Comparison of ENCODE assay signal across 26 mouse cellular contexts in the genomic region with DNA sequence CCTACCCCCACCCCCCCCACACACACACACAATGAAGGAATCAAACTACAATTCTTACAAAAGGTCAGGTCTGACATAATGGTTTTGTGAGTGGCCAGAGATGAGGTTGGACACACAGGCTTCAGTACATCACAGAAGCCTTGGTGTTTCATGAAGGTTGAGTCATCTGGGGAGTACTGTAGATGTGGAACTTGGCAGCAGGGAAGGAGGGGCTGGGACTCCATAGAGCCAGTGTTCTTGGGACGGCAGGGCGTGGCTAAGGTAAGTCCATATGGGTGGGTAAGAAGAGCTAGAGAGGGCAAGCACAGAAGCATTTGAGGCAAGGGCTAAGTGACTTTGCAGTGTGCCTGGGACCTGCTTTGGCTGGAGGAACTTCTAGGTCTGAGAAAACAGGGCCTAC. TPM values are rescaled to one million over a fixed set of nuclear protein-coding genes. Genes with fewer than 3 reads are reported as not detected.
A peak's percentile ranks its signal among the peaks of the same experiment; 100 is the strongest.
DNase-seq lines count a peak whose midpoint lies in the region; ATAC-seq and TF ChIP-seq lines count a peak whose summit lies in the region.
"Had no signal": no experiment of that assay in that cellular context is flagged by ENCODE, and none has a peak within 500 bp of the region (broad histone marks: within the 10 kb centered on the region; RNA-seq: fewer than 3 reads in every experiment).

No protein-coding gene starts in this region.

- no peaks in the 10 kb centered on the region for H3K27me3 ChIP-seq in myocyte (ENCODE audit: control insufficient read depth, insufficient read depth, insufficient read length)
- no peaks in the 10 kb centered on the region for H3K27me3 ChIP-seq in liver, postnatal 0 days (ENCODE audit: insufficient read depth, low read length)
- H3K27me3 ChIP-seq: forebrain, embryonic 13.5 days; heart, embryonic 13.5 days had no signal

- no peak overlapping the region for H3K9ac ChIP-seq in liver, postnatal 0 days (replicated peaks)
- H3K9ac ChIP-seq: forebrain, embryonic 13.5 days; heart, embryonic 13.5 days; hindbrain, embryonic 14.5 days had no signal

- TF ChIP-seq CTCF in liver, postnatal 0 days (IDR thresholded peaks at IDR 0.05; ENCODE audit: low read depth), result no peak

- H3K4me2 ChIP-seq in myocyte (ENCODE audit: low read depth), result no peak overlapping the region
- no peak overlapping the region for H3K4me2 ChIP-seq in liver, postnatal 0 days (ENCODE audit: low read depth, low read length)
- H3K4me2 ChIP-seq: forebrain, embryonic 13.5 days; heart, embryonic 13.5 days; hindbrain, embryonic 14.5 days had no signal

- no peaks in the 10 kb centered on the region for H3K79me2 ChIP-seq in myocyte (ENCODE audit: control insufficient read depth, insufficient read depth)

- TF ChIP-seq POLR2A in myocyte (IDR thresholded peaks at IDR 0.05; ENCODE audit: insufficient read length, low read depth), result no peak

- no peak overlapping the region for H3ac ChIP-seq in myocyte (ENCODE audit: control insufficient read depth, insufficient read length)

- H3K27ac ChIP-seq in liver, postnatal 0 days (ENCODE audit: low read depth), result no peak overlapping the region
- H3K27ac ChIP-seq: forebrain, embryonic 10.5 days; forebrain, embryonic 13.5 days; heart, adult 2 months; heart, embryonic 10.5 days; heart, embryonic 13.5 days; hindbrain, embryonic 14.5 days; hindbrain, postnatal 0 days had no signal

- H3K36me3 ChIP-seq in myocyte (ENCODE audit: control insufficient read depth, insufficient read depth), result peaks cover 18% of the 10 kb centered on the region
- H3K36me3 ChIP-seq in liver, postnatal 0 days (replicated peaks; ENCODE audit: insufficient read depth, low read length), result peaks cover 37% of the 10 kb centered on the region

- peaks cover 4% of the 10 kb centered on the region for H3K4me1 ChIP-seq in liver, postnatal 0 days (ENCODE audit: insufficient read depth)
- H3K4me1 ChIP-seq: heart, embryonic 10.5 days had no signal

- TF ChIP-seq EP300 in liver, postnatal 0 days (IDR thresholded peaks at IDR 0.05; ENCODE audit: low read depth), result no peak

- no peaks in the 10 kb centered on the region for H3K9me3 ChIP-seq in liver, postnatal 0 days (ENCODE audit: low read length)
- H3K9me3 ChIP-seq: forebrain, embryonic 10.5 days; forebrain, embryonic 13.5 days; heart, embryonic 10.5 days; heart, embryonic 13.5 days had no signal

- peak; percentile 34 for DNase-seq in adrenal gland, postnatal 14 days
- no peak for DNase-seq in adrenal gland, adult 8-10 months
- DNase-seq in 3T3-L1 (ENCODE audit: low read depth, low spot score) (peak; percentile 75), MN1 (ENCODE audit: low spot score) (peak; percentile 41)
- no peak for DNase-seq in liver, postnatal 0 days
- no peak for DNase-seq in cerebellum, adult 11-12 months
- no peak for DNase-seq in urinary bladder, postnatal 14 days (ENCODE audit: low spot score)
- DNase-seq: adrenal gland, postnatal 25 days; cerebellum, adult 18-20 months; cerebellum, adult 9-10 months; cerebellum, postnatal 14 days; gastrocnemius, postnatal 10 days; gastrocnemius, postnatal 36 days; heart, adult 2 months; heart, postnatal 14 days; heart, postnatal 4 days had no signal

- WGBS in liver, postnatal 0 days (ENCODE audit: insufficient replicate concordance), result 82% methylated on average over 2 of the region's 2 CpGs

- ATAC-seq in liver, postnatal 0 days, result no peak
- ATAC-seq: activated CD4-positive, CD25-positive, alpha-beta regulatory T cell, adult 4 months; forebrain, embryonic 13.5 days; forebrain, embryonic 16.5 days; hindbrain, postnatal 0 days; inflammation-experienced regulatory T-cells, adult 6 months had no signal

- no peak overlapping the region for H3K4me3 ChIP-seq in myocyte
- H3K4me3 ChIP-seq in liver, postnatal 0 days (ENCODE audit: low read depth, low read length), result no peak overlapping the region
- H3K4me3 ChIP-seq: forebrain, embryonic 10.5 days; forebrain, embryonic 13.5 days; heart, adult 2 months; heart, embryonic 10.5 days; heart, embryonic 13.5 days had no signal

TF ChIP-seq in myocyte, 11 proteins besides CTCF, POLR2A, EP300 and RAD21:
- no peak for TF ChIP-seq MAX (IDR thresholded peaks at IDR 0.05; ENCODE audit: low read depth)
- peak; percentile 25; the same call in 1 of the 2 replicates for TF ChIP-seq CEBPB (IDR thresholded peaks at IDR 0.05; ENCODE audit: insufficient read depth, poor library complexity, severe bottlenecking)

RNA-seq across cellular contexts. Expression of gene Retsat, which starts 5.8 kb away (rescaled TPM):
- 362 and 390 TPM in 2 replicates for total RNA-seq in adrenal gland, postnatal 14 days (2021)
- total RNA-seq in adrenal gland, adult 8-10 months (2022), result 100 to 1,000 TPM; 269 to 371 (median 318) TPM
- 14.9 TPM for polyA plus RNA-seq in myocyte (2012; fragmentation: generic; extraction: Trizol)
- polyA plus RNA-seq in liver, postnatal 0 days (2015; fragmentation: Nextera tagmentation; extraction: Ambion mirVana), result 90.4 and 109 TPM in 2 replicates

RNA-seq across cellular contexts. Expression of gene Elmod3, which starts 5.9 kb away (rescaled TPM):
- total RNA-seq in adrenal gland, postnatal 14 days (2021), result 16.2 and 21.7 TPM in 2 replicates
- 10 to 100 TPM; 19.9 to 35.5 (median 25.5) TPM for total RNA-seq in adrenal gland, adult 8-10 months (2022)
- 6.4 TPM for polyA plus RNA-seq in myocyte (2012; fragmentation: generic; extraction: Trizol)
- polyA plus RNA-seq in liver, postnatal 0 days (2015; fragmentation: Nextera tagmentation; extraction: Ambion mirVana), result 4.0 and 5.2 TPM in 2 replicates

RNA-seq across cellular contexts. Expression of gene Tgoln1, which starts 12.7 kb away (rescaled TPM):
- total RNA-seq in adrenal gland, postnatal 14 days (2021), result 135 and 142 TPM in 2 replicates
- total RNA-seq in adrenal gland, adult 8-10 months (2022), result 100 to 1,000 TPM; 238 to 271 (median 258) TPM
- 16.3 TPM for polyA plus RNA-seq in myocyte (2012; fragmentation: generic; extraction: Trizol)
- 21.5 and 23.2 TPM in 2 replicates for polyA plus RNA-seq in liver, postnatal 0 days (2015; fragmentation: Nextera tagmentation; extraction: Ambion mirVana)

RNA-seq across cellular contexts. Expression of gene Capg, which starts 59.9 kb away (rescaled TPM):
- 28.8 and 38.2 TPM in 2 replicates for total RNA-seq in adrenal gland, postnatal 14 days (2021)
- 100 to 1,000 TPM in 1 of 4 experiments, 10 to 100 TPM in 3; 49.1 to 110 (median 82.0) TPM for total RNA-seq in adrenal gland, adult 8-10 months (2022)
- 394 TPM for polyA plus RNA-seq in myocyte (2012; fragmentation: generic; extraction: Trizol)
- 20.0 and 22.8 TPM in 2 replicates for polyA plus RNA-seq in liver, postnatal 0 days (2015; fragmentation: Nextera tagmentation; extraction: Ambion mirVana)

Comparison
In these comparisons a context has a peak if more than half of its experiments do, and no peak if none do; other contexts are left out.
1. DNase-seq: peak in adrenal gland, postnatal 14 days (single experiment), 3T3-L1 (single experiment) and MN1 (single experiment); none in adrenal gland, adult 8-10 months (single experiment), liver, postnatal 0 days (single experiment), cerebellum, adult 11-12 months (single experiment) and urinary bladder, postnatal 14 days (single experiment).